Mouse (Mus musculus) cortical plate, adult 2 months (tissue): ENCODE data around the gene Tyms.

Experiments used
- CTCF ChIP-seq: fragments of 200-500 bp; IDR thresholded peaks from 2 replicates; pipeline ENCODE4 v1.5.1; 2011; ENCODE audit warnings: mild to moderate bottlenecking, control low read depth, low read length; ENCODE audit not compliant: insufficient read depth; ENCODE audit errors: extremely low read depth
- POLR2A ChIP-seq: fragments of 200-500 bp; IDR thresholded peaks from 2 replicates; pipeline ENCODE4 v1.6.1; 2011; ENCODE audit warnings: mild to moderate bottlenecking, low read length, control low read depth; ENCODE audit not compliant: insufficient read depth; ENCODE audit errors: extremely low read depth

GRCm38 (mm10) chr5:30111771-30112170, 38.4 kb upstream of the Tyms start:
- TF ChIP-seq CTCF (no peak), POLR2A (no peak)
